Mouse (Mus musculus) intestine, embryonic 15.5 days (tissue): ENCODE results near the gene Cerk. TPM values are rescaled to one million over a fixed set of nuclear protein-coding genes. Genes with fewer than 3 reads are reported as not detected.
"Not testable (repeated sequence)": the region's sequence is repeated elsewhere in the genome, so short reads cannot be mapped to it uniquely, and the experiment has no call there.

ENCODE experiments used
- ATAC-seq: fragments of 200-750 bp; cut with Nextera tagmentation; 2 replicates; pipeline ENCODE4 v1.8.0; 2017; ENCODE audit warnings: moderate TSS enrichment, moderate library complexity
- H3K27ac ChIP-seq: fragments of 300-500 bp; sonication (generic); 2 replicates; pipeline ENCODE4 v1.5.1; 2015; ENCODE audit warnings: mild to moderate bottlenecking, inconsistent platforms
- H3K27me3 ChIP-seq: fragments of 300-500 bp; sonication (generic); replicated peaks from 2 replicates; pipeline ENCODE4 v1.6.1; 2015; ENCODE audit warnings: inconsistent platforms
- H3K36me3 ChIP-seq: fragments of 300-500 bp; sonication (generic); 2 replicates; pipeline ENCODE4 v1.6.1; 2015; ENCODE audit warnings: inconsistent platforms
- H3K4me1 ChIP-seq: fragments of 300-500 bp; sonication (generic); replicated peaks from 2 replicates; pipeline ENCODE4 v1.6.1; 2015; ENCODE audit warnings: inconsistent platforms
- H3K4me2 ChIP-seq: fragments of 300-500 bp; sonication (generic); replicated peaks from 2 replicates; pipeline ENCODE4 v1.6.1; 2015; ENCODE audit warnings: mild to moderate bottlenecking, inconsistent platforms
- H3K4me3 ChIP-seq: fragments of 300-500 bp; sonication (generic); replicated peaks from 2 replicates; pipeline ENCODE4 v1.5.1; 2015; ENCODE audit warnings: inconsistent platforms
- H3K9ac ChIP-seq: fragments of 300-500 bp; sonication (generic); 2 replicates; pipeline ENCODE4 v1.6.1; 2015; ENCODE audit warnings: inconsistent platforms
- H3K9me3 ChIP-seq: fragments of 300-500 bp; sonication (generic); 2 replicates; pipeline ENCODE4 v1.6.1; 2016; ENCODE audit warnings: inconsistent platforms
- WGBS: fragments of 180-500 bp; shearing (Covaris S2); methylation state at CpG from one replicate; pipeline ENCODE4 v1.1.7; 2015; 5-methylcytosine and 5-hydroxymethylcytosine counted together
- polyA plus RNA-seq: library from polyadenylated mRNA; unstranded; fragments of >200 nt; fragmentation: Nextera tagmentation; extraction: Ambion mirVana; gene quantifications from 2 replicates; pipeline ENCODE4 v1.2.1, GENCODE M21; 2015

The Cerk gene
- polyA plus RNA-seq, 1 experiment from 2014 or later: 8.4 TPM

- H3K9ac ChIP-seq: no peak overlapping the region
- 62% methylated on average over 5 of the region's 5 CpGs for WGBS
- H3K27ac ChIP-seq: 0 out of 2 replicates have a peak overlapping the region, but pooled peaks have one; percentile 17
- ATAC-seq: no peak
- peaks cover 25% of the 10 kb centered on the region for H3K4me1 ChIP-seq
- no peaks in the 10 kb centered on the region for H3K9me3 ChIP-seq
- no peaks in the 10 kb centered on the region for H3K36me3 ChIP-seq
- H3K4me3 ChIP-seq: no peak overlapping the region
- no peak overlapping the region for H3K4me2 ChIP-seq
- no peaks in the 10 kb centered on the region for H3K27me3 ChIP-seq
Observed at GRCm38 (mm10) chr15:86188186-86188585, 2.2 kb upstream of the Cerk start.

GRCm38 (mm10) chr15:86186686-86187085, 745 bp upstream of the Cerk start:
- H3K4me2 ChIP-seq: no peak overlapping the region
- no peak overlapping the region for H3K27ac ChIP-seq
- peaks cover 38% of the 10 kb centered on the region for H3K4me1 ChIP-seq
- H3K9ac ChIP-seq: no peak overlapping the region
- no peaks in the 10 kb centered on the region for H3K9me3 ChIP-seq
- H3K27me3 ChIP-seq: no peaks in the 10 kb centered on the region
- no peak overlapping the region for H3K4me3 ChIP-seq
- no peaks in the 10 kb centered on the region for H3K36me3 ChIP-seq
- no peak for ATAC-seq
- 61% methylated on average over 3 of the region's 3 CpGs for WGBS

DNA sequence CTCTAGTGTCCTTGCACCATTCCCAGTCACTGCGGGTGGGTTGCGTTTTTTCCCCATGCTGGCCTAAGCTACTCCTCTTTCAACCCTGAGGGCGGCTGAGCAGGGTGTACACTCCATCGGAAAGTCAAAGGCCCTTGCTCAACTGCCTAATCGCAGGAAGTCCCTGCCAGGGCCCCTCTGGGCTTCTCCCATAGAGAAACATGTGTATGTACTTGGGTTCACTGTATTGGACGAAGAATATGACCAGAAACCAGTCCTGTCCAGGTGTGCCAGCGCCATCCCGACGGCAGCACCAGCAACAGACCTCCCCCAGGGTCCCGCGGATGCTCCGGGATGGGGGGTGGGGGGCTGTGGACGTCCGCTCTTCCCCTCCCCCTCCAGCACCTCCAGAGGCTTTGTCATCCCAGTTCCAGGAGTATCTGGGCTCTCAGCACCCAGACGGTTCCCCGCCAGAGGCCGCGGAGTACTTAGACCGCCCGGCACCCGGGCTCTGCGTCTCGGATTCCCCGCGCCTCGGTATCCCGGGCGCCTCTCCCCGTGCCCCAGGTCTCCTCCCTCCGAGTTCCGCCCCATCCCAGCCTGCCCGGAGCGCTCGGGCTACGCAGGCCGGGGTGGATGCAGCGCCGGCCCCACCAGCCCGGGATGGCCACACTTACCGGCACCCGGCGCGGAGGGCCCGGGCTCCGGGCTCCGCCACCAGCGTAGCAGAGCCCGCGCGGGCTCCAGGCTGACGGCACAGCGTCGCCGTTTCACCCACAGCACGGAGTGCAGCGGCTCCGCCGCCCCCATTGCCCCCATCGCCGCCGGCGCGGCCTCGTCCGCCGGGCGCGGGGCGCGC, 871 bp downstream of the Cerk start:
- peak overlapping the region; percentile 92 for H3K4me2 ChIP-seq
- peak overlapping the region; percentile 94 for H3K4me3 ChIP-seq
- H3K9me3 ChIP-seq: no peaks in the 10 kb centered on the region
- H3K27ac ChIP-seq: peak overlapping the region; percentile 78
- no peaks in the 10 kb centered on the region for H3K27me3 ChIP-seq
- WGBS: under 1% methylated on average over 70 of the region's 70 CpGs
- H3K4me1 ChIP-seq: peaks cover 39% of the 10 kb centered on the region
- H3K36me3 ChIP-seq: no peaks in the 10 kb centered on the region
- peak overlapping the region; percentile 85 for H3K9ac ChIP-seq
- peak; percentile 55 for ATAC-seq

- no peak overlapping the region for H3K27ac ChIP-seq
- WGBS: 74% methylated on average over 5 of the region's 5 CpGs
- H3K36me3 ChIP-seq: no peaks in the 10 kb centered on the region
- ATAC-seq: no peak
- H3K27me3 ChIP-seq: no peaks in the 10 kb centered on the region
- no peaks in the 10 kb centered on the region for H3K9me3 ChIP-seq
- H3K4me1 ChIP-seq: peaks cover 37% of the 10 kb centered on the region
- H3K4me3 ChIP-seq: no peak overlapping the region
- no peak overlapping the region for H3K9ac ChIP-seq
- peak overlapping the region; percentile 92 for H3K4me2 ChIP-seq
Observed at GRCm38 (mm10) chr15:86184071-86184470, 1.9 kb downstream of the Cerk start.

- 89% methylated on average over 8 of the region's 8 CpGs for WGBS
- no peaks in the 10 kb centered on the region for H3K9me3 ChIP-seq
- no peaks in the 10 kb centered on the region for H3K27me3 ChIP-seq
- H3K4me2 ChIP-seq: no peak overlapping the region
- no peak overlapping the region for H3K27ac ChIP-seq
- no peak for ATAC-seq
- no peaks in the 10 kb centered on the region for H3K36me3 ChIP-seq
- H3K4me1 ChIP-seq: peaks cover 31% of the 10 kb centered on the region
- no peak overlapping the region for H3K4me3 ChIP-seq
- no peak overlapping the region for H3K9ac ChIP-seq
Observed at GRCm38 (mm10) chr15:86183484-86183883, 2.5 kb downstream of the Cerk start.

GRCm38 (mm10) chr15:86182646-86183045, 3.3 kb downstream of the Cerk start:
- Histone ChIP-seq H3K4me1 (peaks cover 27% of the 10 kb centered on the region), H3K27ac (peak overlapping the region; percentile 54; the same call in 1 of the 2 replicates), H3K36me3 (no peaks in the 10 kb centered on the region), H3K9ac (no peak overlapping the region), H3K4me3 (no peak overlapping the region), H3K27me3 (no peaks in the 10 kb centered on the region), H3K4me2 (peak overlapping the region; percentile 26; the same call in 1 of the 2 replicates), H3K9me3 (no peaks in the 10 kb centered on the region)
- ATAC-seq: no peak
- 50% methylated on average over 13 of the region's 13 CpGs for WGBS

GRCm38 (mm10) chr15:86181941-86182439, 4.0 kb downstream of the Cerk start:
- ATAC-seq: peak; percentile 50; the same call in 1 of the 2 replicates
- Histone ChIP-seq H3K4me1 (peaks cover 27% of the 10 kb centered on the region), H3K36me3 (no peaks in the 10 kb centered on the region), H3K27me3 (no peaks in the 10 kb centered on the region), H3K27ac (peak overlapping the region; percentile 54; the same call in 1 of the 2 replicates), H3K4me2 (peak overlapping the region; percentile 26), H3K9ac (no peak overlapping the region), H3K9me3 (no peaks in the 10 kb centered on the region), H3K4me3 (no peak overlapping the region)
- 27% methylated on average over 11 of the region's 11 CpGs for WGBS

- not testable (repeated sequence) for H3K4me3 ChIP-seq, H3K27ac ChIP-seq, H3K4me2 ChIP-seq, H3K9ac ChIP-seq, H3K27me3 ChIP-seq, H3K9me3 ChIP-seq, H3K36me3 ChIP-seq, ATAC-seq
- H3K4me1 ChIP-seq: peaks cover 22% of the 10 kb centered on the region
- WGBS: 89% methylated on average over 3 of the region's 3 CpGs
Observed at GRCm38 (mm10) chr15:86181321-86181720, 4.6 kb downstream of the Cerk start.

DNA sequence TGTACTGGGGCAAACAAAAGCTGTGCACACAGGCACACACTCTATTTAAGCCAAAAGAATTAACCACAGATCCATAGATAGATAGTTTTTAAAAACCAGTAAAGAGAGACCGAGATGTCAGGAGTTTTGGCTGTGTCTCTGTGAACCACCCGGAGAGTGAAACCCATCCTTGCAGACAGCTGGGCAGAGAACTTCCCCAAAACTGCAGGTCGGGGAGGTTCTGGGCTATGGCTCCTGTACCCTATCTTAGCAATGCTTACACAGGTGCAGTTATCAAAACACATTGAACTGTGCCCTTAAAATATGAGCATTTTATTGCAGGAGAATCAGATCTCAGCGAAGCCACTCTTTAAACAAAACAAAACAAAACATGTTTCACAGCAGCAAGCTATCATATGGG, 5.5 kb downstream of the Cerk start:
- 61% methylated on average over 4 of the region's 4 CpGs for WGBS
- Histone ChIP-seq H3K27me3 (no peaks in the 10 kb centered on the region), H3K4me2 (no peak overlapping the region), H3K27ac (no peak overlapping the region), H3K4me3 (no peak overlapping the region), H3K4me1 (peaks cover 19% of the 10 kb centered on the region), H3K36me3 (no peaks in the 10 kb centered on the region), H3K9me3 (no peaks in the 10 kb centered on the region), H3K9ac (no peak overlapping the region)
- no peak for ATAC-seq

- no peak overlapping the region for H3K4me3 ChIP-seq
- ATAC-seq: no peak
- no peaks in the 10 kb centered on the region for H3K36me3 ChIP-seq
- 86% methylated on average over 6 of the region's 6 CpGs for WGBS
- peaks cover 13% of the 10 kb centered on the region for H3K4me1 ChIP-seq
- H3K9me3 ChIP-seq: no peaks in the 10 kb centered on the region
- H3K9ac ChIP-seq: no peak overlapping the region
- H3K27me3 ChIP-seq: no peaks in the 10 kb centered on the region
- no peak overlapping the region for H3K27ac ChIP-seq
- no peak overlapping the region for H3K4me2 ChIP-seq
Observed at GRCm38 (mm10) chr15:86178594-86178993, 7.3 kb downstream of the Cerk start.

GRCm38 (mm10) chr15:86177703-86178251, 8.2 kb downstream of the Cerk start:
- not testable (repeated sequence) for H3K9me3 ChIP-seq, H3K27ac ChIP-seq
- 85% methylated on average over 2 of the region's 2 CpGs for WGBS

GRCm38 (mm10) chr15:86176771-86177702, 8.9 kb downstream of the Cerk start:
- Histone ChIP-seq H3K27me3 (no peaks in the 10 kb centered on the region), H3K36me3 (no peaks in the 10 kb centered on the region), H3K4me3 (no peak overlapping the region), H3K27ac (no peak overlapping the region), H3K9me3 (no peaks in the 10 kb centered on the region), H3K4me2 (no peak overlapping the region), H3K4me1 (peaks cover 9% of the 10 kb centered on the region), H3K9ac (no peak overlapping the region)
- 66% methylated on average over 22 of the region's 22 CpGs for WGBS
- no peak for ATAC-seq

More at GRCm38 (mm10) chr15:86177703-86178251, 8.2 kb downstream of the Cerk start:
- not testable (repeated sequence) for ATAC-seq, H3K9ac ChIP-seq, H3K27me3 ChIP-seq, H3K4me2 ChIP-seq, H3K36me3 ChIP-seq, H3K4me3 ChIP-seq
- peaks cover 11% of the 10 kb centered on the region for H3K4me1 ChIP-seq
